Mouse (Mus musculus) spleen, postnatal 10 days (tissue): Measurements from ENCODE around the gene Gm20696.

Experiments
- DNase-seq, 2 experiments: peaks; one replicate each; pipeline ENCODE4 v3.0.0; 2021 to 2022; ENCODE audit warnings: low spot score in 2 of 2

Gm20696 gene

GRCm38 (mm10) chr6:99520676-99521037 is 145.9 kb downstream of the Gm20696 start:
- DNase-seq: no peak

GRCm38 (mm10) chr6:99519806-99520675 is 146.6 kb downstream of the Gm20696 start:
- DNase-seq: peak; percentile 12 to 47

GRCm38 (mm10) chr6:99519052-99519451 is 147.5 kb downstream of the Gm20696 start:
- no peak for DNase-seq

GRCm38 (mm10) chr6:99515667-99516199 is 150.9 kb downstream of the Gm20696 start:
- no peak for DNase-seq

GRCm38 (mm10) chr6:99511862-99512261 is 154.7 kb downstream of the Gm20696 start:
- DNase-seq: no peak

- no peak for DNase-seq
Observed at GRCm38 (mm10) chr6:99509189-99509592, 157.4 kb downstream of the Gm20696 start.

GRCm38 (mm10) chr6:99506816-99507215 is 159.8 kb downstream of the Gm20696 start:
- DNase-seq: peak in 1 of 2 experiments; percentile 36

GRCm38 (mm10) chr6:99503741-99504140 is 162.9 kb downstream of the Gm20696 start:
- no peak for DNase-seq

GRCm38 (mm10) chr6:99502727-99503126 is 163.9 kb downstream of the Gm20696 start:
- no peak for DNase-seq

- no peak for DNase-seq
Observed at GRCm38 (mm10) chr6:99502314-99502713, 164.3 kb downstream of the Gm20696 start.

- DNase-seq: no peak
Observed at GRCm38 (mm10) chr6:99500570-99501270, 165.9 kb downstream of the Gm20696 start.

GRCm38 (mm10) chr6:99498082-99498481 is 168.5 kb downstream of the Gm20696 start:
- DNase-seq: no peak

GRCm38 (mm10) chr6:99496114-99496513 is 170.5 kb downstream of the Gm20696 start:
- DNase-seq: no peak

GRCm38 (mm10) chr6:99492937-99493336 is 173.7 kb downstream of the Gm20696 start:
- no peak for DNase-seq

- no peak for DNase-seq
Observed at GRCm38 (mm10) chr6:99491979-99492544, 174.5 kb downstream of the Gm20696 start.

- DNase-seq: no peak
Observed at GRCm38 (mm10) chr6:99491146-99491545, 175.5 kb downstream of the Gm20696 start.

- no peak for DNase-seq
Observed at GRCm38 (mm10) chr6:99489900-99490648, 176.5 kb downstream of the Gm20696 start.

GRCm38 (mm10) chr6:99489423-99489822 is 177.2 kb downstream of the Gm20696 start:
- DNase-seq: no peak

GRCm38 (mm10) chr6:99485884-99486640 is 180.5 kb downstream of the Gm20696 start:
- DNase-seq: peak in 1 of 2 experiments; percentile 22

- peak; percentile 30 to 50 for DNase-seq
Observed at GRCm38 (mm10) chr6:99485217-99485883, 181.2 kb downstream of the Gm20696 start.
